Mouse (Mus musculus): Measurements from ENCODE around the gene Dph1. TPM values are rescaled to one million over a fixed set of nuclear protein-coding genes. Genes with fewer than 3 reads are reported as not detected.

Dph1 gene
- polyA plus RNA-seq, 1 experiment = 33.8 TPM

DNA sequence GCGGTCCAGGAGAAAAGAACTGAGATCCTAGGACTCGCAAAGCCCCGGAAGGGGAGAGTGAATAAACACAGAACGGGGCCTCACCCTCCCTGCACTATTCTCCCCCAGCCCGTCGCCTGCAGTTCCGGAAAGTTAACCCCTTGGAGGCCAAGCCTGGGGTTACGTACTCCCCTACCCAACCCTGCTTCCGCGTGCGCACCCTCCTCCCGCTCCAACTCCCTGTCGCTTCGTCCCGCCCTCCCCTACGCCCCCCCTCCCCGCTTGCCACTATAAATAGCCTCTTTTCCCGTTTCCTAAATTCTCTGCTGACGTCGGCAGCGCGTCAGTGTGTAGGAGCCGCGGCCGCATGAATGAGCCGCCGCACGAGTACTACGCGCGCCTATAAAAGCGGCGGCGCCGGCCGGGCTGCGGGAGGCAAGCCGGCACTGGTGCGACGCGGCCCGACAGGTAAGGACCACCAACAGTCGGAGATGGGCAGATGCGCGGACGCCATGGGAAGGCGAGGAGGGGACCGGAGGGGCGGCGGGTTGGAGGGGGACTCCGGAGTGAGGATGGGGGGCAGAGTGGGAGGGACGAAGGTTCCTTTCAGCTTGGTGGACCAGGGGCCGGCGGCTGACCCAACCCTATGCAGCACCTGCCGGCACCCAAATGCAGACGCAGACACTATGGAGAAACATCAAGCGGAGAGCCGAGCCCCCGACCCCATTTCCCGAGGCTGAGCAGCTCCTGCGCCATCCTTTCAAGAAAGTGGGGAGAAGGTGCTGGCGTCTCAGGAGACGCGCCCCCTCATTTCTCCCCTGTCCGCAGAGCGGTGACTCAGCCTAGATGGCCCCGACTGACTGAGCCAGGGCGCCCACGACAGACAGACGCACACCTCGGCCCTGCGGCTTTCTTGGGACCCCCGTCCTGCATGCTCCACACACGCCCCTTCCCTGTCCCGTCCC lies 18.6 kb downstream of the Dph1 start:
- Histone ChIP-seq H3K27me3 (ENCODE audit: control insufficient read depth, insufficient read depth, low read length) (peaks cover 28% of the 10 kb centered on the region), H3K36me3 (ENCODE audit: control insufficient read depth, insufficient read depth, low read length) (no peaks in the 10 kb centered on the region), H3K4me3 (ENCODE audit: control insufficient read depth, insufficient read depth, low read length) (peak overlapping the region; percentile 36), H3K4me1 (replicated peaks; ENCODE audit: control insufficient read depth, insufficient read depth, low read length) (peaks cover 44% of the 10 kb centered on the region), H3K27ac (ENCODE audit: control insufficient read depth, insufficient read depth, low read length) (no peak overlapping the region)
- peak; percentile 59 for DNase-seq
- WGBS = 1% methylated on average over 73 of the region's 75 CpGs
- no peak for TF ChIP-seq CTCF (IDR thresholded peaks at IDR 0.05; ENCODE audit: borderline replicate concordance, control insufficient read depth, extremely low read depth, insufficient read depth, low read length, poor library complexity)
- TF ChIP-seq POLR2A (IDR thresholded peaks at IDR 0.05; ENCODE audit: control insufficient read depth, extremely low read depth, insufficient read depth, low read length, poor library complexity) = no peak

DNA sequence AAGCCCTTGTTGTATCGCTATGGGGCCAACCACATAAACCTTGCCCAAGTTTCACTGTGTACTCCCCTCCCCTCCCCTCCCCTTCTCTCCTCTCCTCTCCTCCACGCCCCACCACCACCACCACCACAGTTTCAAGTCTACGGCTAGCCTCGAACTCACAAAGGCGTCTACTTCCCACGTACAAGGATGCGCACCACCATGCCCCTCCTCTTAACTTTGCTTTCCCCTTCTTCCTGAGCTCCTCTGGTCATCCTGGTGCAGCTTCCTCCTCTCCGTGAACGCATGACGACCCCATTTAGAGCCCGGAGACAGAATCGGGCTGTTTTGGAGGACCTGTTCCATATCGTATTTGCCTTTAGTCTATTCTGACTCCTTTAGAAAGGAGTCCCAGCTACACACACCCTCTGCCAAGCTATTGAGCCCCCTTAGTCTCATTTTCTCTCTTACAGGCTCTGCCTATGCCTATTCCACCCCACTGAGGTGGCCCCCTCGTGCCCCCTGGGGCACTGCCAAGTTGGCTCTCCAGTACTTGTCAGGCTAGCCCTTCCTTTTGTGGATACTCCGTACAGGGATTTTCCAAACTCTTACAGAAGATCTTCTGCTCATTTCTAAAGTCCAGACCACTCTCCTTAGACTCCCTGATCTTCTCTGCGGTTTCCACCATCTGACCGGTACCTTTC lies 19.7 kb downstream of the Dph1 start:
- no peak overlapping the region for H3K4me3 ChIP-seq (ENCODE audit: control insufficient read depth, insufficient read depth, low read length)
- 12% methylated on average over 17 of the region's 17 CpGs for WGBS

DNA sequence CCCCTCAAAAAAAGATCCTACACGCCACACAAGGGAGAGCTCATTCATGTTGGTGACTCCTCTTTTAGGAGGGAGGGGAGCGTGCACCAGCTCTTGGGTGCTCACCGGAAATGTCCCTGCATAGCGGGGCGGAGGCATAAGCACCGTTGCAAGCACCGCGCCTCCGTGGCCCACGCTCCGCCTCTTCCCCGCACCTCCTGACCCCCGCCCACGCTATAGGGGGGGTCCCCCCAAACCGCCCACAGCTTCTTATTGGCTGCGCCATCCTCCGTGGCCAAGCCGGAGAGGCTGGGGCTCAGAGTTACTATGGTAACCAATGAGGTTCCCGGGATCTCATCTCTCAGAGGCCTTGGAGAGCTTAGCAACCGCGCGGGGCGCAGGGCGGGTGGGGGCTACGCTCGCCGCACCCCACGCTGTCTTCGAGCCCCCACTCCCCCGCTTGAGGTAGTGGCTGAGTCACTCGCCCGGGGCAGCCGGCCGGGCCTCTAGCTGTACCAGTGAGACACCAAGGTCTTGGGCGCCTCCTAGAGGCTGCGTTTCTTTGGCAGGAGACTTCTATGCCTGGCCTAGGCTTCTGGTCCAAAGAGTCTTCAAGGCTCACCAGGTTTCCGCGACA lies 20.8 kb downstream of the Dph1 start:
- Histone ChIP-seq H3K4me3 (ENCODE audit: control insufficient read depth, insufficient read depth, low read length) (peak overlapping the region; percentile 34), H3K4me1 (replicated peaks; ENCODE audit: control insufficient read depth, insufficient read depth, low read length) (peaks cover 64% of the 10 kb centered on the region), H3K36me3 (ENCODE audit: control insufficient read depth, insufficient read depth, low read length) (no peaks in the 10 kb centered on the region), H3K27ac (ENCODE audit: control insufficient read depth, insufficient read depth, low read length) (no peak overlapping the region), H3K27me3 (ENCODE audit: control insufficient read depth, insufficient read depth, low read length) (peaks cover 45% of the 10 kb centered on the region)
- DNase-seq = peak; percentile 88
- TF ChIP-seq POLR2A (IDR thresholded peaks at IDR 0.05; ENCODE audit: control insufficient read depth, extremely low read depth, insufficient read depth, low read length, poor library complexity) (no peak), CTCF (IDR thresholded peaks at IDR 0.05; ENCODE audit: borderline replicate concordance, control insufficient read depth, extremely low read depth, insufficient read depth, low read length, poor library complexity) (peak; percentile 81; the same call in 1 of the 2 replicates)
- under 1% methylated on average over 38 of the region's 38 CpGs for WGBS

More for the DNA sequence above, 19.7 kb downstream of the Dph1 start:
- Histone ChIP-seq H3K4me1 (replicated peaks; ENCODE audit: control insufficient read depth, insufficient read depth, low read length) (peaks cover 54% of the 10 kb centered on the region), H3K27me3 (ENCODE audit: control insufficient read depth, insufficient read depth, low read length) (peaks cover 38% of the 10 kb centered on the region), H3K36me3 (ENCODE audit: control insufficient read depth, insufficient read depth, low read length) (no peaks in the 10 kb centered on the region), H3K27ac (ENCODE audit: control insufficient read depth, insufficient read depth, low read length) (no peak overlapping the region)
- DNase-seq = no peak
- no peak for TF ChIP-seq POLR2A (IDR thresholded peaks at IDR 0.05; ENCODE audit: control insufficient read depth, extremely low read depth, insufficient read depth, low read length, poor library complexity)
- TF ChIP-seq CTCF (IDR thresholded peaks at IDR 0.05; ENCODE audit: borderline replicate concordance, control insufficient read depth, extremely low read depth, insufficient read depth, low read length, poor library complexity) = no peak

DNA sequence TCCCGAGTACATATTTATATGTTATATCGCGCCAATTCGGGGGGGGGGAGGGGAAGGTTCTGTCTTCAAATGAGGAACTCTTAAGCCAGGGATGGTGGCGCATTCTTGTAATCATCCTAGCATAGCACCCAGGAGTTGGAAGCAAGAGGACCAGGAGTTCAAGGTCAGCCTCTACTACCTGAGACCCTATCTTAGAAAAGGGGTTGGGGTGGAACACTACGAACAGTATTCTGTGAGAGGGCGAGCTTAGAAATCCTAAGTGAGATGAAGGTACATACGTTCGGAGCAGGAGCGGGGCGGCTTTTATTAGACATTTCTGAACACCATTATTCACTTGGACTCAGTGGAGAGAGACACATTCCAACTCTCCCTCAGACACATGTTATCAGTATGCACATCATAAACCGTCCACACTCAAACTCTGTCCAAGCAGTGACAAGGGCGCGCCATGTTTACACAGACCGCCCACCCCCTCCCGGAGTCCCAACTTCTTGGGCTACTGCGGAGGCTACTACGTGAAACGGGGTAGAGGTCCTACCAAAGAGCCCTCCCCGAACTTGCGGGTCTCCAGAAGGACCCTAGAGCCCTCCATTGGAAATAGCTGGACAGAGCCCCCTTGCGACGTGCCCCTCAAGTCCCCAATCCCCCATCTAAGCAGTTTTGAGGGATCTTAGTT lies 21.5 kb downstream of the Dph1 start, which contains the start of gene Hic1:
Gene Hic1 (minus strand): TSS at position 115 of the 676 bp plus-strand sequence.
- peaks cover 45% of the 10 kb centered on the region for H3K27me3 ChIP-seq (ENCODE audit: control insufficient read depth, insufficient read depth, low read length)
- DNase-seq = no peak

GRCm38 (mm10) chr11:75168590-75169361 lies 22.3 kb downstream of the Dph1 start:
- no peak overlapping the region for H3K27ac ChIP-seq (ENCODE audit: control insufficient read depth, insufficient read depth, low read length)
- WGBS = 1% methylated on average over 83 of the region's 83 CpGs
- TF ChIP-seq POLR2A (IDR thresholded peaks at IDR 0.05; ENCODE audit: control insufficient read depth, extremely low read depth, insufficient read depth, low read length, poor library complexity) (no peak), CTCF (IDR thresholded peaks at IDR 0.05; ENCODE audit: borderline replicate concordance, control insufficient read depth, extremely low read depth, insufficient read depth, low read length, poor library complexity) (peak; percentile 98)
- peaks cover 59% of the 10 kb centered on the region for H3K4me1 ChIP-seq (replicated peaks; ENCODE audit: control insufficient read depth, insufficient read depth, low read length)
- peak; percentile 86 for DNase-seq
- H3K36me3 ChIP-seq (ENCODE audit: control insufficient read depth, insufficient read depth, low read length) = no peaks in the 10 kb centered on the region
- H3K27me3 ChIP-seq (ENCODE audit: control insufficient read depth, insufficient read depth, low read length) = peaks cover 45% of the 10 kb centered on the region
- peak overlapping the region; percentile 27 for H3K4me3 ChIP-seq (ENCODE audit: control insufficient read depth, insufficient read depth, low read length)

More for the DNA sequence above, 21.5 kb downstream of the Dph1 start, which contains the start of gene Hic1:
- Histone ChIP-seq H3K4me1 (replicated peaks; ENCODE audit: control insufficient read depth, insufficient read depth, low read length) (peaks cover 64% of the 10 kb centered on the region), H3K36me3 (ENCODE audit: control insufficient read depth, insufficient read depth, low read length) (no peaks in the 10 kb centered on the region), H3K4me3 (ENCODE audit: control insufficient read depth, insufficient read depth, low read length) (peak within 1 kb of the TSS; percentile 34), H3K27ac (ENCODE audit: control insufficient read depth, insufficient read depth, low read length) (no peak within 1 kb of the TSS)
- TF ChIP-seq CTCF (IDR thresholded peaks at IDR 0.05; ENCODE audit: borderline replicate concordance, control insufficient read depth, extremely low read depth, insufficient read depth, low read length, poor library complexity) = no peak
- TF ChIP-seq POLR2A (IDR thresholded peaks at IDR 0.05; ENCODE audit: control insufficient read depth, extremely low read depth, insufficient read depth, low read length, poor library complexity) = no peak
- WGBS = 9% methylated on average over 23 of the region's 23 CpGs

All from thymus, adult 2 months (tissue).